ENCODE assay signal across 8 mouse cellular contexts in the genomic region with DNA sequence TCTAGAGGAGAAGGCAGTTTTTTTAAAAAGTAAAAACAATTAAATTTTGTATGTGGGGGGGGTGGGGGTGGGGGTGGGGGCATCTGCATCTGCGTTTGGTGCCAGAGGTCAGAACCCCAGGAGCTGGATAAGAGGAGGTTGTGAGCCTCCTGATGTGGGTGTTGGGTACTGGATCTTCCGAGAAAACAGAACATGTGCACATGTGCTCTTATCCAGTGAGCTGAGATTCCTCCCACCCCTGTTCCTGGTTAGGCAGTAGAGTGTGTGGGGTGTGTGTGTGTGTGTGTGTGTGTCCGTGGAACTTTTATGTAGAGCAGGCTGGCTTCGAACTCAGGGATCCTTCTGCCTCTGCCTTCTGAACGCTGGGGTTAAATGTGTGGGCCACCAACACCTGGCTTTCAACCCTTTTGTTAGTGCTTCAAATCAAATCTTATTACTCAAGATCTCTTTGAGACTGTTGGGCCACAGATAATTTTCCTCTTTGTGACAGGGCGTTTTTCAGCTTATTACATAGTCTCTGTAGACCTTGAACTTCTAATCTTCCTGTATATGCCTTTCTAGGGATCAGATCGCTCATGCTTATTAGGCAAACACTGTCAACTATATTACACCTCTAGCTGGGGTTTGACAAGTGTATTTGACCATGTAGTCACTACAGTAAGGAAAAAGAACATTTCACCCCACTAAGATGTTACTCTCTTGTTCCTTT. TPM values are rescaled to one million over a fixed set of nuclear protein-coding genes. Genes with fewer than 3 reads are reported as not detected.
DNase-seq lines count a peak whose midpoint lies in the region; ATAC-seq lines count a peak whose summit lies in the region.

No protein-coding gene starts in this region.

- DNase-seq in kidney, adult 9 months, result no peak
- peak; percentile 39 for DNase-seq in MN1 (ENCODE audit: low spot score)
- no peak for DNase-seq in thymus, postnatal 36 days
- DNase-seq in cerebellum, postnatal 4 days (ENCODE audit: low spot score in 2 of 2), result no peak

- no peaks in the 10 kb centered on the region for H3K9me3 ChIP-seq in kidney, embryonic 14.5 days (ENCODE audit: control insufficient read depth, low read length)
- 0 out of 2 replicates have a peak, but pooled peaks cover 4% of the 10 kb centered on the region for H3K9me3 ChIP-seq in hindbrain, embryonic 13.5 days
- no peaks in the 10 kb centered on the region for H3K9me3 ChIP-seq in midbrain, embryonic 16.5 days (replicated peaks; ENCODE audit: control insufficient read depth, low read length, poor library complexity, severe bottlenecking)

- H3K27me3 ChIP-seq in kidney, embryonic 14.5 days (ENCODE audit: control insufficient read depth, insufficient read depth, low read length), result no peaks in the 10 kb centered on the region
- H3K27me3 ChIP-seq in hindbrain, embryonic 13.5 days, result no peaks in the 10 kb centered on the region
- H3K27me3 ChIP-seq in midbrain, embryonic 16.5 days (ENCODE audit: control insufficient read depth, insufficient read depth, low read depth, low read length), result no peaks in the 10 kb centered on the region

- H3K4me3 ChIP-seq in kidney, embryonic 14.5 days (ENCODE audit: low read length), result peak overlapping the region; percentile 78
- H3K4me3 ChIP-seq in hindbrain, embryonic 13.5 days, result peak overlapping the region; percentile 85
- peak overlapping the region; percentile 96 for H3K4me3 ChIP-seq in midbrain, embryonic 16.5 days (ENCODE audit: low read depth, low read length)

- H3K4me1 ChIP-seq in kidney, embryonic 14.5 days (ENCODE audit: control insufficient read depth, insufficient read depth, low read length), result no peaks in the 10 kb centered on the region
- H3K4me1 ChIP-seq in hindbrain, embryonic 13.5 days (replicated peaks), result peaks cover 13% of the 10 kb centered on the region
- H3K4me1 ChIP-seq in midbrain, embryonic 16.5 days (ENCODE audit: control insufficient read depth, insufficient read depth, low read length), result peaks cover 11% of the 10 kb centered on the region

- peaks cover 25% of the 10 kb centered on the region for H3K36me3 ChIP-seq in kidney, embryonic 14.5 days (ENCODE audit: control insufficient read depth, insufficient read depth, low read length)
- H3K36me3 ChIP-seq in hindbrain, embryonic 13.5 days, result peaks cover 36% of the 10 kb centered on the region
- peaks cover 5% of the 10 kb centered on the region; the same call in 1 of the 2 replicates for H3K36me3 ChIP-seq in midbrain, embryonic 16.5 days (ENCODE audit: control insufficient read depth, insufficient read depth, low read length)

- peak overlapping the region; percentile 66 for H3K4me2 ChIP-seq in kidney, embryonic 14.5 days (replicated peaks; ENCODE audit: low read depth, low read length)
- H3K4me2 ChIP-seq in hindbrain, embryonic 13.5 days, result peak overlapping the region; percentile 85
- peak overlapping the region; percentile 85 for H3K4me2 ChIP-seq in midbrain, embryonic 16.5 days (ENCODE audit: low read length)

- 73% methylated on average over 7 of the region's 7 CpGs for WGBS in kidney, embryonic 14.5 days
- WGBS in hindbrain, embryonic 13.5 days, result 72% methylated on average over 7 of the region's 7 CpGs
- WGBS in midbrain, embryonic 16.5 days, result 75% methylated on average over 7 of the region's 7 CpGs

- ATAC-seq in kidney, embryonic 14.5 days (ENCODE audit: low FRiP score, low TSS enrichment), result no peak
- ATAC-seq in hindbrain, embryonic 13.5 days (ENCODE audit: low FRiP score), result no peak; the same call in 1 of the 2 replicates
- no peak for ATAC-seq in midbrain, embryonic 16.5 days
- ATAC-seq in megakaryocyte progenitor cell, adult 5-6 weeks (replicated peaks; ENCODE audit: poor library complexity), result no peak

- H3K9ac ChIP-seq in kidney, embryonic 14.5 days (ENCODE audit: low read depth, low read length), result peak overlapping the region; percentile 84
- H3K9ac ChIP-seq in hindbrain, embryonic 13.5 days, result peak overlapping the region; percentile 88
- peak overlapping the region; percentile 95 for H3K9ac ChIP-seq in midbrain, embryonic 16.5 days (ENCODE audit: low read depth, low read length)

- peak overlapping the region; percentile 3 for H3K27ac ChIP-seq in kidney, embryonic 14.5 days (ENCODE audit: low read depth, low read length)
- peak overlapping the region; percentile 91; the same call in 1 of the 2 replicates for H3K27ac ChIP-seq in hindbrain, embryonic 13.5 days
- peak overlapping the region; percentile 87; the same call in 1 of the 2 replicates for H3K27ac ChIP-seq in midbrain, embryonic 16.5 days (ENCODE audit: low read length)

RNA-seq across cellular contexts. Expression of a gene that starts 0.9 kb away (rescaled TPM):
- 67.0 and 152 TPM in 2 replicates for polyA plus RNA-seq in kidney, embryonic 14.5 days (2014; fragmentation: Nextera tagmentation; extraction: Ambion mirVana)
- 102 TPM in 2 replicates for polyA plus RNA-seq in hindbrain, embryonic 13.5 days (2015; fragmentation: Nextera tagmentation; extraction: Ambion mirVana)
- polyA plus RNA-seq in midbrain, embryonic 16.5 days (2015; fragmentation: Nextera tagmentation; extraction: Ambion mirVana), result 120 and 124 TPM in 2 replicates
- total RNA-seq in megakaryocyte progenitor cell, adult 5-6 weeks (2015), result 54.1 and 58.4 TPM in 2 replicates
- 61.0 and 67.1 TPM in 2 replicates for total RNA-seq in megakaryocyte progenitor cell, adult 5-6 weeks (2017)

RNA-seq across cellular contexts. Expression of a gene that starts 55.0 kb away (rescaled TPM):
- 15.8 and 19.2 TPM in 2 replicates for polyA plus RNA-seq in kidney, embryonic 14.5 days (2014; fragmentation: Nextera tagmentation; extraction: Ambion mirVana)
- polyA plus RNA-seq in hindbrain, embryonic 13.5 days (2015; fragmentation: Nextera tagmentation; extraction: Ambion mirVana), result 28.3 and 28.8 TPM in 2 replicates
- 26.4 and 28.3 TPM in 2 replicates for polyA plus RNA-seq in midbrain, embryonic 16.5 days (2015; fragmentation: Nextera tagmentation; extraction: Ambion mirVana)
- total RNA-seq in megakaryocyte progenitor cell, adult 5-6 weeks (2015), result 32.1 and 36.6 TPM in 2 replicates
- 28.5 and 38.8 TPM in 2 replicates for total RNA-seq in megakaryocyte progenitor cell, adult 5-6 weeks (2017)

Comparison
In these comparisons a context has a peak if more than half of its experiments do, and no peak if none do; other contexts are left out.
1. H3K27ac ChIP-seq: peak in every context shown above with its lines; median percentile 91 in hindbrain, embryonic 13.5 days; 87 in midbrain, embryonic 16.5 days; 3 in kidney, embryonic 14.5 days.